Mouse (Mus musculus): ENCODE measurements around the gene Meis2. TPM values are rescaled to one million over a fixed set of nuclear protein-coding genes. Genes with fewer than 3 reads are reported as not detected.

The Meis2 gene
- total and polyA plus RNA-seq, 2 experiments from 2014 or later: 105 to 132 TPM

DNA sequence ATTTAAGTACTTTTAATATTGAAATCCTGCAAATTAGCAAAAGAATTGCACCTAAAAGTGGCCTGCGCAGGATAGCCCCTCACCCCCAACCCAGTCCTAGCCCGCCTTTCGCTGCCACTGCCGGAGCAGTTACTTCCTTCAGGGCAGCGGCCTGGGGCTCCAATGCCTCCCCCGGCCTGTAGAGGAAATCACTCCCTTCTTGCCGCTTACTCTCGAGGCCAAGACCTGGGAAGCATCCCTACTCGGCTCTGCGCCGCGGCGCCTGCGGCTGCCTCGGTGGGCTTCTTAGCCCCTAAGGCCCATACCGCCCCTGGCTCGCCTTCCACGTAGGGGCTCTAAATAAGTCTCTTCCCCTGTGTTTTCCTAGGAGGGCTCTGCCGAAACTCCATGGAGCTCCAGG is 5.4 kb downstream of the Meis2 start:
- TF ChIP-seq CTCF (IDR thresholded peaks at IDR 0.05; ENCODE audit: low read depth): no peak
- Histone ChIP-seq H3K9ac (replicated peaks; ENCODE audit: low read length) (peak overlapping the region; percentile 69), H3K27me3 (ENCODE audit: insufficient read depth, low read length) (0 out of 2 replicates have a peak, but pooled peaks cover 14% of the 10 kb centered on the region), H3K9me3 (ENCODE audit: low read length) (no peaks in the 10 kb centered on the region), H3K36me3 (ENCODE audit: insufficient read depth, low read length) (no peaks in the 10 kb centered on the region), H3K27ac (peak overlapping the region; percentile 81), H3K4me2 (ENCODE audit: low read depth, low read length) (peak overlapping the region; percentile 72), H3K4me3 (ENCODE audit: low read length) (peak overlapping the region; percentile 51), H3K4me1 (ENCODE audit: insufficient read depth, low read length) (no peaks in the 10 kb centered on the region)
- DNase-seq (ENCODE audit: low spot score) (no peak), ATAC-seq (no peak)
- 14% methylated on average over 19 of the region's 19 CpGs for WGBS

DNA sequence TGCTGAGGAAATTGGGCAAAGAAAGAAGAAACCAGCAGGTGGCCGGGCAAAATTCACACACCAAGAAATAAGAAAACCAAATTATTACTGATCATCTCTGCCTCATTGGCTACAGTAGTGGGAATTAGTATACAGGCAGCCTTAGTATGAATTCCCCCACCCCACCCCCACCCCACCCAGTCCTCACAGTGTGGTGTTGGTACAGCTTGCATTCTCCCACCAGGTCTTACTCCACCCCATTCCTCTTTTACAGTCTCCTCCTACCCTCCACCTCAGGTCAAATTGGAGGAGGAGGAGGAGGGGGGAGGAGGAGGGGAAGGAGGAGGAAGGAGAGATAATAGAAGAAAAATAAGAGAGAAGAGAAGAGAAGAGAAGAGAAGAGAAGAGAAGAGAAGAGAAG is 6.0 kb downstream of the Meis2 start:
- Histone ChIP-seq H3K9ac (replicated peaks; ENCODE audit: low read length) (peak overlapping the region; percentile 69), H3K4me3 (ENCODE audit: low read length) (peak overlapping the region; percentile 51; the same call in 1 of the 2 replicates), H3K4me2 (ENCODE audit: low read depth, low read length) (peak overlapping the region; percentile 72), H3K36me3 (ENCODE audit: insufficient read depth, low read length) (no peaks in the 10 kb centered on the region), H3K27me3 (ENCODE audit: insufficient read depth, low read length) (0 out of 2 replicates have a peak, but pooled peaks cover 14% of the 10 kb centered on the region), H3K9me3 (ENCODE audit: low read length) (no peaks in the 10 kb centered on the region), H3K27ac (peak overlapping the region; percentile 81; the same call in 1 of the 2 replicates), H3K4me1 (ENCODE audit: insufficient read depth, low read length) (no peaks in the 10 kb centered on the region)
- TF ChIP-seq CTCF (IDR thresholded peaks at IDR 0.05; ENCODE audit: low read depth): no peak
- DNase-seq (ENCODE audit: low spot score): no peak
- no peak for ATAC-seq
- WGBS: 50% methylated on average over 1 of the region's 1 CpGs

DNA sequence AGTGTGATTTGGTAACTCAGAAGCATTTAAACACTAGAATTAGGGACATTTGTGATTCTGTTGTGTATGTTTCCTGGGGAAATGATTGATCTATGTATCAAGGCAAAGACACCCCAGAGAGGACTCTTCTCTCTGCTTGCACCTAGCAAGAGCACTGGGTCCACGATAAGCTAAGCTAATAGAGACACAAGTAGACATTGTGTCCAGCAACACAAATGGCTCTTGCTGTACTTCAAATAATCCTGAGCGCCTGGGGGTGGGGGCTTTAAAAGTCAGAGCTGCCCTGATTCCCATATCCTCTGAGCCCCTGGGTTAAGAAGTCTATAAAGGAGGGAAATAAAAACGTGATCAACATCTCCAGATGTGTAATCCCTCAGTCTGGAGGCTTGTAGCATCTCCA is 6.6 kb downstream of the Meis2 start:
- peak overlapping the region; percentile 13; the same call in 1 of the 2 replicates for H3K4me3 ChIP-seq (ENCODE audit: low read length)
- 0 out of 2 replicates have a peak, but pooled peaks cover 14% of the 10 kb centered on the region for H3K27me3 ChIP-seq (ENCODE audit: insufficient read depth, low read length)
- peak overlapping the region; percentile 81 for H3K27ac ChIP-seq
- H3K36me3 ChIP-seq (ENCODE audit: insufficient read depth, low read length): no peaks in the 10 kb centered on the region
- DNase-seq (ENCODE audit: low spot score) (no peak), ATAC-seq (no peak)
- 42% methylated on average over 3 of the region's 3 CpGs for WGBS
- no peaks in the 10 kb centered on the region for H3K9me3 ChIP-seq (ENCODE audit: low read length)
- no peaks in the 10 kb centered on the region for H3K4me1 ChIP-seq (ENCODE audit: insufficient read depth, low read length)
- TF ChIP-seq CTCF (IDR thresholded peaks at IDR 0.05; ENCODE audit: low read depth): no peak
- H3K4me2 ChIP-seq (ENCODE audit: low read depth, low read length): peak overlapping the region; percentile 72
- H3K9ac ChIP-seq (replicated peaks; ENCODE audit: low read length): peak overlapping the region; percentile 69; the same call in 1 of the 2 replicates

DNA sequence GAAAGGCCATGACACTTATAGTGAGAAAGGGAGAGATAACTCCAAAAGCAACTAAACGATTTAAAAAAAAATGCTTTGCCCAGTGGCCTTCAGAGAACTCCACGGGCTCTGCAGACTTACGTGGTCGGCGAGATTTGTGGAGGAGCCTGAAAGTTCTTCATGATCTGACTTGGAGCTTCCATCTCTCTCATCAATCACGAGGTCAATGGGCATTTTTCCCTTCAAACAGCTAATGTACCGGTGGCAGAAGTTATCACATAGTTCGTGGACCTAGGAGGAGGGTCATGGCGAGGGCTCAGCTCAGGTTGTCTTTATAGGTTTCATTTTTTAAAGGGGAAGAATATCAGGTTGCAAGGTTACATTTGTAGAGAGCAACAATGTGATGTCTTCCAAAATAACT is 7.1 kb downstream of the Meis2 start:
- no peak for DNase-seq (ENCODE audit: low spot score)
- ATAC-seq: no peak
- peak overlapping the region; percentile 32 for H3K27ac ChIP-seq
- 39% methylated on average over 9 of the region's 9 CpGs for WGBS
- H3K4me1 ChIP-seq (ENCODE audit: insufficient read depth, low read length): no peaks in the 10 kb centered on the region
- 0 out of 2 replicates have a peak, but pooled peaks cover 14% of the 10 kb centered on the region for H3K27me3 ChIP-seq (ENCODE audit: insufficient read depth, low read length)
- peak overlapping the region; percentile 72 for H3K4me2 ChIP-seq (ENCODE audit: low read depth, low read length)
- H3K9me3 ChIP-seq (ENCODE audit: low read length): no peaks in the 10 kb centered on the region
- TF ChIP-seq CTCF (IDR thresholded peaks at IDR 0.05; ENCODE audit: low read depth): no peak
- H3K9ac ChIP-seq (replicated peaks; ENCODE audit: low read length): peak overlapping the region; percentile 28
- peak overlapping the region; percentile 27 for H3K4me3 ChIP-seq (ENCODE audit: low read length)
- no peaks in the 10 kb centered on the region for H3K36me3 ChIP-seq (ENCODE audit: insufficient read depth, low read length)

DNA sequence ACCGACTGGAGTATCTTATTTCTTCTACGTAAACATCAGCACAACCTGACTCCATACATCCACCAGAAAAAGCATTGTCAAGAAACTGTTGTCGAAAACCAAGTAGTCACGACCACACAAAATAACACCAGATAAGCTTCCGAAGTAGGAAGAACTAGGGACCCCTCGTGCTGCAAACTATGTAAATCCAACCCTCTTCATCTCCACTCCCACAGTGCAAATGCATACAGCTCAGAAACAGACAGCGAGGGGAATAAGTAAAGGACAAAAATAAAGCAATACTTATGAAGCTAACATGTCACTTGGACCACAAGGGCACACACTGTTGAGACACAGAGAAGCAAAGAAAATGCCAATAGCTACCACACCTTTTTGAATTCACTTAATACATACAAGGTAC is 8.8 kb downstream of the Meis2 start:
- ATAC-seq: no peak
- Histone ChIP-seq H3K27me3 (ENCODE audit: insufficient read depth, low read length) (0 out of 2 replicates have a peak, but pooled peaks cover 14% of the 10 kb centered on the region), H3K36me3 (ENCODE audit: insufficient read depth, low read length) (no peaks in the 10 kb centered on the region), H3K4me1 (ENCODE audit: insufficient read depth, low read length) (no peaks in the 10 kb centered on the region), H3K9me3 (ENCODE audit: low read length) (no peaks in the 10 kb centered on the region), H3K27ac (peak overlapping the region; percentile 54; the same call in 1 of the 2 replicates), H3K4me3 (ENCODE audit: low read length) (peak overlapping the region; percentile 27), H3K4me2 (ENCODE audit: low read depth, low read length) (peak overlapping the region; percentile 72), H3K9ac (replicated peaks; ENCODE audit: low read length) (peak overlapping the region; percentile 41)
- WGBS: 57% methylated on average over 7 of the region's 7 CpGs
- TF ChIP-seq CTCF (IDR thresholded peaks at IDR 0.05; ENCODE audit: low read depth): no peak
- DNase-seq (ENCODE audit: low spot score): no peak

DNA sequence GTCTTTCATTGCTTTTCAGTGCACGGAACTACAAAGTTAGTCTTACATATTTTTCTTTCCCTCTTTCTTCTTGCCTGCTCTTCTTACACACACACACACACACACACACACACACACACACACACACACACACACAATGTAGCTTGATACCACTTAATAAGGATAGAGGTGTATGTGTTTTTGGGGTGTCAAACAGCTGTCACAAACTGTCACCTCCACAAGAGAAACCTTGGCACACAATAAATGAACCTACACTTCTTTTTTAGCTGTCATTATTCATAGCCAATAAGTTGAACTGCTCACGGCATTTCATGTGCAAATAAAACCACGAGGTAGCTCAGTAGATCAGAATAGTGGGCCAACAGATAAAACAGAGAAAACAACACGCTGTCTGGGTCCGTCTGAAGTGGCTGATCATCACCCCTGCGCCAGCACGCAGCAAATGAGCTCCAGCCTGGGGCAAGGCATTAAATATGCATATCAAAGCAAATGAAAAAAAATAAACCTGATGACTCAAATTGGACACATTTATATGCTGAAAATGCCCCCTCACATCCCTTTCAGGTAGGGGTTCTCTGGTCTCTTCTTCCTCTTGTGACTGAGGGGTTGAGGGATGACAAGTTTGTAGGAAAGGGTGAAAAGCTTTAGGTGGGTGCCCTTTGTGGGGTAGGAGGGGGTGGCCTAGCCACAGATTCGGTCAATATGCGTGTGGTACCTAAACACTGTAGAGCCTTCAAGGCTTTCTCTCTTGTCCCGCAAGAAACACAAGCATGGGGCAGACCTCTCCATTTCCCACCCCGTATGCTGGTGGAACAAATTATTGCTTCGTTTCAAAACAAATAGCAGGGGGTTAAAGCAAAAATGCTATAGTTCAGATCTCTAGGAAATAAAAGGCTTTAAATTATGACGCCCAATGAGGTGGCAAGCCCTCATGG is 9.7 kb downstream of the Meis2 start:
- H3K9me3 ChIP-seq (ENCODE audit: low read length): no peaks in the 10 kb centered on the region
- 0 out of 2 replicates have a peak, but pooled peaks have one; percentile 32 for ATAC-seq
- WGBS: 52% methylated on average over 13 of the region's 13 CpGs
- peak; percentile 10 for DNase-seq (ENCODE audit: low spot score)
- H3K27ac ChIP-seq: peak overlapping the region; percentile 54
- H3K4me3 ChIP-seq (ENCODE audit: low read length): peak overlapping the region; percentile 27
- H3K27me3 ChIP-seq (ENCODE audit: insufficient read depth, low read length): 0 out of 2 replicates have a peak, but pooled peaks cover 14% of the 10 kb centered on the region
- no peaks in the 10 kb centered on the region for H3K36me3 ChIP-seq (ENCODE audit: insufficient read depth, low read length)
- peak overlapping the region; percentile 72 for H3K4me2 ChIP-seq (ENCODE audit: low read depth, low read length)
- H3K4me1 ChIP-seq (ENCODE audit: insufficient read depth, low read length): no peaks in the 10 kb centered on the region
- no peak for TF ChIP-seq CTCF (IDR thresholded peaks at IDR 0.05; ENCODE audit: low read depth)
- peak overlapping the region; percentile 37 for H3K9ac ChIP-seq (replicated peaks; ENCODE audit: low read length)
